Mouse (Mus musculus) cerebellum, adult 2 months (tissue): Measurements from ENCODE around the gene Pcna.

Experiments
- CTCF ChIP-seq: fragments of 200-500 bp; IDR thresholded peaks from 2 replicates; pipeline ENCODE4 v1.5.1; 2011; ENCODE audit warnings: low read depth, mild to moderate bottlenecking, control low read depth, low read length, moderate library complexity, borderline replicate concordance; ENCODE audit not compliant: insufficient read depth
- POLR2A ChIP-seq: fragments of 200-500 bp; IDR thresholded peaks from 2 replicates; pipeline ENCODE4 v1.6.1; 2011; ENCODE audit warnings: low read length, control low read depth, borderline replicate concordance; ENCODE audit not compliant: insufficient read depth

GRCm38 (mm10) chr2:132291265-132291664, 38.2 kb upstream of the Pcna start:
- TF ChIP-seq CTCF, result no peak
- TF ChIP-seq POLR2A, result no peak
